Mouse (Mus musculus): ENCODE measurements at regions not wholly inside any gene's neighbourhood (a gene's known extent, or its start where the extent isn't known, plus 50 kb on each side); places are given as distances from the start of the nearest gene placed in this dataset.

GRCm38 (mm10) chr1:23214462-23215158 is 112.6 kb upstream of the 4933415F23Rik start:
- H3K27me3 ChIP-seq, result no peaks in the 10 kb centered on the region
- ChIA-PET POLR2A (interaction anchor here (0.6 to 1.5 kb wide), 2 partner anchors 10 to 32 kb away, joined by 3 read pairs; no protein-coding TSS in a partner anchor), CTCF (interaction anchor here (0.9 to 1.4 kb wide), 2 partner anchors 44 to 71 kb away, joined by 3 to 4 read pairs; no protein-coding TSS in a partner anchor)
- in situ Hi-C loops (cut with MboI; ENCODE audit: low pct_unique_long_range_greater_than_20kb), result no loop called here
- peak; percentile 73 for ATAC-seq
- DNase-seq (ENCODE audit: low read depth, low spot score), result no peak
- no peak for TF ChIP-seq CTCF (IDR thresholded peaks at IDR 0.05)

- H3K27me3 ChIP-seq, result no peaks in the 10 kb centered on the region
- TF ChIP-seq CTCF (IDR thresholded peaks at IDR 0.05), result no peak
- ChIA-PET CTCF (no interaction called here), POLR2A (no interaction called here)
- DNase-seq (ENCODE audit: low read depth, low spot score) (no peak), ATAC-seq (no peak)
- in situ Hi-C loops (cut with MboI; ENCODE audit: low pct_unique_long_range_greater_than_20kb), result no loop called here
Measured at GRCm38 (mm10) chr1:23207843-23208242, 105.8 kb upstream of the 4933415F23Rik start.

GRCm38 (mm10) chr1:23207024-23207423 is 105.0 kb upstream of the 4933415F23Rik start:
- DNase-seq (ENCODE audit: low read depth, low spot score), result no peak
- CTCF ChIA-PET, result no interaction called here
- TF ChIP-seq CTCF (IDR thresholded peaks at IDR 0.05), result no peak
- no peaks in the 10 kb centered on the region for H3K27me3 ChIP-seq
- no peak for ATAC-seq
- POLR2A ChIA-PET, result no interaction called here
- in situ Hi-C loops (cut with MboI; ENCODE audit: low pct_unique_long_range_greater_than_20kb), result no loop called here

GRCm38 (mm10) chr1:23202511-23203435 is 100.7 kb upstream of the 4933415F23Rik start:
- CTCF ChIA-PET, result no interaction called here
- peak; percentile 99 for ATAC-seq
- no peak for TF ChIP-seq CTCF (IDR thresholded peaks at IDR 0.05)
- in situ Hi-C loops (cut with MboI; ENCODE audit: low pct_unique_long_range_greater_than_20kb), result no loop called here
- peak; percentile 54 for DNase-seq (ENCODE audit: low read depth, low spot score)
- POLR2A ChIA-PET, result interaction anchor here (0.5 kb wide), 1 partner anchor 728 kb away, joined by 4 read pairs; no protein-coding TSS in a partner anchor
- H3K27me3 ChIP-seq, result no peaks in the 10 kb centered on the region

GRCm38 (mm10) chr1:23200460-23200859 is 98.4 kb upstream of the 4933415F23Rik start:
- ATAC-seq, result no peak
- CTCF ChIA-PET, result no interaction called here
- POLR2A ChIA-PET, result interaction anchor here (0.8 kb wide), 1 partner anchor 69 kb away, joined by 3 read pairs; no protein-coding TSS in a partner anchor
- H3K27me3 ChIP-seq, result no peaks in the 10 kb centered on the region
- no peak for TF ChIP-seq CTCF (IDR thresholded peaks at IDR 0.05)
- DNase-seq (ENCODE audit: low read depth, low spot score), result no peak
- in situ Hi-C loops (cut with MboI; ENCODE audit: low pct_unique_long_range_greater_than_20kb), result no loop called here

- no peak for TF ChIP-seq CTCF (IDR thresholded peaks at IDR 0.05)
- ChIA-PET POLR2A (no interaction called here), CTCF (interaction anchor here (0.9 kb wide), 1 partner anchor 63 kb away, joined by 4 read pairs; no protein-coding TSS in a partner anchor)
- no peak for DNase-seq (ENCODE audit: low read depth, low spot score)
- in situ Hi-C loops (cut with MboI; ENCODE audit: low pct_unique_long_range_greater_than_20kb), result no loop called here
- no peaks in the 10 kb centered on the region for H3K27me3 ChIP-seq
- peak; percentile 82 for ATAC-seq
Measured at GRCm38 (mm10) chr1:23190316-23191005, 88.4 kb upstream of the 4933415F23Rik start.

- TF ChIP-seq CTCF (IDR thresholded peaks at IDR 0.05), result no peak
- CTCF ChIA-PET, result interaction anchor here (0.9 to 1.0 kb wide), 2 partner anchors 8 to 64 kb away, joined by 3 to 4 read pairs; no protein-coding TSS in a partner anchor
- ATAC-seq, result no peak
- in situ Hi-C loops (cut with MboI; ENCODE audit: low pct_unique_long_range_greater_than_20kb), result no loop called here
- H3K27me3 ChIP-seq, result no peaks in the 10 kb centered on the region
- POLR2A ChIA-PET, result no interaction called here
- no peak for DNase-seq (ENCODE audit: low read depth, low spot score)
Measured at GRCm38 (mm10) chr1:23189790-23190189, 87.7 kb upstream of the 4933415F23Rik start.

GRCm38 (mm10) chr1:23188216-23188615 is 86.2 kb upstream of the 4933415F23Rik start:
- CTCF ChIA-PET, result no interaction called here
- no peaks in the 10 kb centered on the region for H3K27me3 ChIP-seq
- TF ChIP-seq CTCF (IDR thresholded peaks at IDR 0.05), result no peak
- no peak for DNase-seq (ENCODE audit: low read depth, low spot score)
- no peak for ATAC-seq
- in situ Hi-C loops (cut with MboI; ENCODE audit: low pct_unique_long_range_greater_than_20kb), result no loop called here
- POLR2A ChIA-PET, result no interaction called here

GRCm38 (mm10) chr1:23187446-23188206 is 85.6 kb upstream of the 4933415F23Rik start:
- no peaks in the 10 kb centered on the region for H3K27me3 ChIP-seq
- in situ Hi-C loops (cut with MboI; ENCODE audit: low pct_unique_long_range_greater_than_20kb), result no loop called here
- DNase-seq (ENCODE audit: low read depth, low spot score) (no peak), ATAC-seq (no peak)
- TF ChIP-seq CTCF (IDR thresholded peaks at IDR 0.05), result no peak
- ChIA-PET CTCF (no interaction called here), POLR2A (no interaction called here)

- TF ChIP-seq CTCF (IDR thresholded peaks at IDR 0.05), result no peak
- H3K27me3 ChIP-seq, result no peaks in the 10 kb centered on the region
- ATAC-seq, result no peak
- ChIA-PET CTCF (no interaction called here), POLR2A (no interaction called here)
- DNase-seq (ENCODE audit: low read depth, low spot score), result no peak
- in situ Hi-C loops (cut with MboI; ENCODE audit: low pct_unique_long_range_greater_than_20kb), result no loop called here
Measured at GRCm38 (mm10) chr1:23184728-23185127, 82.7 kb upstream of the 4933415F23Rik start.
